Mouse (Mus musculus): ENCODE results near the gene Ttc7. TPM values are rescaled to one million over a fixed set of nuclear protein-coding genes. Genes with fewer than 3 reads are reported as not detected.

The Ttc7 gene
- polyA plus RNA-seq, 1 experiment from 2014 or later = 3.6 TPM

DNA sequence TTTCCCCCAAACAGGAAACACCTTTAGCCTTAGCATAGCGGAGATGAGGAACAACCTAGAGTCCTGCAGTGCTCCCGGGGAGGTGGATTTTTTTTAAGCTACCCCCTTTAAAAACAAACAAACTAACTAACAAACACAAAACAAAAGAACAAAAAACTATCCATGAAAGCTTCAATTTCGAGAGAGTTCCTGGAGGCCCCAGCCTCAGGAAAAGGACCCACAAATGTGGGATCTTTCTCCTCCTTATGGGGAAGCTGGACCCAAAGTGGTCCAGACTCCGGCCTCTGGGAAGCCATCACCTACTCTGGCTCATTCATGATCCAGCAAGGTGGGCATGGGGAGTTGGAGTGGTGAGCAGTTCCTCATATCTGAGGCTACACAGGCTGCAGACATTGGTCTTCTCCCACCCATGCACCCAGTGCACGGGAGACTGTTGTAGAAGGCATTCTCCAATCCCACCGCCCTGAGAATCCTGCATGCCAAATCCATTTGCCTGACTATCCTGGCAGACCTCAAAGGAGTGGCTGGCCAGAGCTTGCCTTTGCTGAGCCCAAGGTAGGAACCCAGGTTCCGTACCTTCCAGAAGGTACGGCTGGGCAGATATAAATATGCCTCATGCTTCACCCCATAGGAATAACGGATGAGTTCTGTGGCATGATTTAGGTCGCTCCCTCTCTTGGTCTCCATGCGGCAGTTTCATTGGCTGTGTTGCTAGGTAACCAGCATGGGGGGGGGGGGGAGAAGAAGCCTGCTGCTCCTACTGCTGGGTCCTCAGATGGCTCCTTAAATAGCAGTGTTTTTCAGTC, 48.9 kb downstream of the Ttc7 start:
- H3K27me3 ChIP-seq (ENCODE audit: insufficient read depth, low read length) = no peaks in the 10 kb centered on the region; the same call in 1 of the 2 replicates
- no peak for TF ChIP-seq CTCF (IDR thresholded peaks at IDR 0.05; ENCODE audit: low read depth)
- WGBS = 34% methylated on average over 11 of the region's 11 CpGs
- H3K27ac ChIP-seq (ENCODE audit: low read depth) = no peak overlapping the region
- H3K4me3 ChIP-seq (ENCODE audit: low read depth, low read length) = no peak overlapping the region
- ATAC-seq (ENCODE audit: insufficient read depth) (no peak), DNase-seq (no peak)
- peak overlapping the region; percentile 43 for H3K4me2 ChIP-seq
- H3K36me3 ChIP-seq (ENCODE audit: insufficient read depth) = no peaks in the 10 kb centered on the region
- no peaks in the 10 kb centered on the region for H3K9me3 ChIP-seq (ENCODE audit: low read depth, low read length)
- peaks cover 8% of the 10 kb centered on the region for H3K4me1 ChIP-seq (ENCODE audit: insufficient read depth)
- no peak overlapping the region for H3K9ac ChIP-seq

DNA sequence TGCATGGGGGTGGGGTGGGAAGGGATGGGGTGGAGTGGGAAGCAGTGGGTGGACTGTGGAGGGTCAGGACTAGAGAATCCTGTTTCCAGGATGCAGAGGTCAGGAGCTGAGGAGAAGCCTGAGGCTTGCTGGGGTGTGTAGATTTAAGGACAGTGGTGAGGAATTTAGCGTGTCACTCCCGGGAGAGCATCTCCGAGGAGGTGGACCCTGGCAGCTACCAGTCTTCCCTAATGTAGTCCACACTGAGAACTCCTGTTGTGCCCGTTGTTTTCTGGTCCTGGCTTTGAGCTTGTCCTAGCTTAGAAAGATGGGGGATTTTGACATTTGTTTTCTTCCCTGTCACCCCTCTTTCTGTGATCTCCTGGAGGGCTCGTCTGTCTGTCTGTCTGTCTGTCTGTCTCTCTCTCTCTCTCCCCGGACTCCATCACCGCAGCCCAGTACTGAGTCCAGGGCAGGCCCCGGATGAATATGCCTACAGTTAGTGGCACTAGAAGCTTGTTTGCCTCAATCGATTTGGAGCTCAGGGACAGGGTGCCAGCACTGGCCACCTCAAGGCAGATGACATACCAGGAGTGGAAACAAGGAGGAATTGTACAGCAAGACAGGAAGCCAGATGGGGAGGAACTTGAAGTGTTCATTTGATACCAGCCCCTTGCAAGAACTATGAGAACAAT, 49.6 kb downstream of the Ttc7 start:
- no peak for ATAC-seq (ENCODE audit: insufficient read depth)
- TF ChIP-seq CTCF (IDR thresholded peaks at IDR 0.05; ENCODE audit: low read depth) = no peak
- Histone ChIP-seq H3K4me1 (ENCODE audit: insufficient read depth) (peaks cover 8% of the 10 kb centered on the region), H3K4me3 (ENCODE audit: low read depth, low read length) (no peak overlapping the region), H3K9ac (no peak overlapping the region), H3K27me3 (ENCODE audit: insufficient read depth, low read length) (no peaks in the 10 kb centered on the region; the same call in 1 of the 2 replicates), H3K9me3 (ENCODE audit: low read depth, low read length) (no peaks in the 10 kb centered on the region), H3K27ac (ENCODE audit: low read depth) (no peak overlapping the region), H3K4me2 (no peak overlapping the region), H3K36me3 (ENCODE audit: insufficient read depth) (no peaks in the 10 kb centered on the region)
- WGBS = 51% methylated on average over 9 of the region's 9 CpGs
- no peak for DNase-seq

DNA sequence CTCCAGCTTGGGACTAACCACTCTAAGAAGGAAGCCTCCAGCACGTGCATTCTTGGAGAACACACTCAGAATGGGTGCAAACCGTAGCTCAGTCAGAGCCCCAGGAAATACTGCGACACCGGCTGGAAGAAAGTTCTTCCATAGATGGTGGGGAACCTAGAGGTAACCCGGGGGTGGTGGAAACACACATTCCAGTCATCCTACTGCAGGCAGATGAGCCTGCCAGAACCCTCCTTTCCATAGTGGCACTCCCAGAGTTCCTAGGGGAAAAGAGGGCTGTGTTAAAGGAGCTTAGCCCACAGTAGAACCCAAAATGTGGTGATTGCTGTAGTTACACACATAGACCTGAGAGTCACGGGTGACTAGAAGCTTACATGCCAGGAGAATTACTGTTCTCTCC, 50.2 kb downstream of the Ttc7 start:
- DNase-seq (no peak), ATAC-seq (ENCODE audit: insufficient read depth) (no peak)
- peaks cover 8% of the 10 kb centered on the region for H3K4me1 ChIP-seq (ENCODE audit: insufficient read depth)
- WGBS = 80% methylated on average over 6 of the region's 6 CpGs
- H3K27ac ChIP-seq (ENCODE audit: low read depth) = no peak overlapping the region
- H3K9me3 ChIP-seq (ENCODE audit: low read depth, low read length) = no peaks in the 10 kb centered on the region
- H3K9ac ChIP-seq = no peak overlapping the region
- TF ChIP-seq CTCF (IDR thresholded peaks at IDR 0.05; ENCODE audit: low read depth) = no peak
- H3K4me3 ChIP-seq (ENCODE audit: low read depth, low read length) = no peak overlapping the region
- H3K27me3 ChIP-seq (ENCODE audit: insufficient read depth, low read length) = no peaks in the 10 kb centered on the region; the same call in 1 of the 2 replicates
- no peak overlapping the region for H3K4me2 ChIP-seq
- H3K36me3 ChIP-seq (ENCODE audit: insufficient read depth) = no peaks in the 10 kb centered on the region

DNA sequence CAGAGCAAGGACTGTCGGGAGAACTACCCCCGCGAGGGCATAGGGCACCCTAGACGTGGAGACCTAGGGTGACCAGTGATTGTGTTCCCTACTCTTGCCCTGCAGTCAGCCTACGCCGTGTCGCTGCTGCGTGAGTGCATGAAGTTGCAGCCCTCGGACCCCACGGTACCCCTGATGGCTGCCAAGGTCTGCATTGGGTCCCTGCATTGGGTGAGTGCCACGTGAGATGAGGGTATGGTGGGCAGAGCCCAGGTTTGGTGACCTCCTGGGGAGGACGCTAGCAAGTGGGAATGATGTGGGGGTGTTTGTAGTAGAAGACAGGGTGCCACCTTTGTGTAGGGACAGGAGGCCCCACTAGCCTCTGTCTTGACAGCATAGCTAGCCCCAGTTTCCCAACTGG, 51.5 kb downstream of the Ttc7 start:
- ATAC-seq (ENCODE audit: insufficient read depth) = no peak
- no peaks in the 10 kb centered on the region for H3K36me3 ChIP-seq (ENCODE audit: insufficient read depth)
- no peak for TF ChIP-seq CTCF (IDR thresholded peaks at IDR 0.05; ENCODE audit: low read depth)
- 94% methylated on average over 12 of the region's 12 CpGs for WGBS
- DNase-seq = no peak
- no peak overlapping the region for H3K27ac ChIP-seq (ENCODE audit: low read depth)
- H3K4me1 ChIP-seq (ENCODE audit: insufficient read depth) = peaks cover 8% of the 10 kb centered on the region
- no peaks in the 10 kb centered on the region; the same call in 1 of the 2 replicates for H3K27me3 ChIP-seq (ENCODE audit: insufficient read depth, low read length)
- H3K4me3 ChIP-seq (ENCODE audit: low read depth, low read length) = no peak overlapping the region
- no peak overlapping the region for H3K4me2 ChIP-seq
- H3K9me3 ChIP-seq (ENCODE audit: low read depth, low read length) = no peaks in the 10 kb centered on the region
- H3K9ac ChIP-seq = no peak overlapping the region

- Histone ChIP-seq H3K9me3 (ENCODE audit: low read depth, low read length) (no peaks in the 10 kb centered on the region), H3K4me2 (no peak overlapping the region), H3K27ac (ENCODE audit: low read depth) (no peak overlapping the region), H3K4me1 (ENCODE audit: insufficient read depth) (peaks cover 8% of the 10 kb centered on the region), H3K27me3 (ENCODE audit: insufficient read depth, low read length) (no peaks in the 10 kb centered on the region; the same call in 1 of the 2 replicates), H3K9ac (no peak overlapping the region), H3K36me3 (ENCODE audit: insufficient read depth) (no peaks in the 10 kb centered on the region), H3K4me3 (ENCODE audit: low read depth, low read length) (no peak overlapping the region)
- ATAC-seq (ENCODE audit: insufficient read depth) (no peak), DNase-seq (no peak)
- 84% methylated on average over 14 of the region's 14 CpGs for WGBS
- no peak for TF ChIP-seq CTCF (IDR thresholded peaks at IDR 0.05; ENCODE audit: low read depth)
These were observed 52.5 kb downstream of the Ttc7 start for GRCm38 (mm10) chr17:87335152-87335551.

DNA sequence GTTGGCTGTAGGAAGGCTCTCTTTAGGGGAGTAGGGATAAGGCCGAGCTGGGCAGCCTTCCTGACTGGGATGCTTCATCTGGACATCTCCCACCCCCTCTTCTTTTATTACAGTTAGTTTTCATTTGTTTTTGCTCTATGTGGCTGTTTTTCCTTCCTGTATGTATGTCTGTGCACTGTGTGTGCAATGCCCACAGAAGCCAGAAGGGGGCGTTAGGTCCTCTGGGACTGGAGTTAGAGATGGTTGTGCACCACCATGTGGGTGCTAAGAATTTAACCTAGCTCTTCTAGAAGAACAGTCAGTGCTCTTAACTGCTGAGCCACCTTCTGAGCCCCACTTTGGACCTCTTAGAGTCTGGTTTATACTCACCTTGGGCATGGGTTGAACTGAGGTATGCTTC, 53.0 kb downstream of the Ttc7 start:
- DNase-seq (no peak), ATAC-seq (ENCODE audit: insufficient read depth) (no peak)
- no peaks in the 10 kb centered on the region for H3K9me3 ChIP-seq (ENCODE audit: low read depth, low read length)

GRCm38 (mm10) chr17:87336910-87337309, 54.2 kb downstream of the Ttc7 start:
- WGBS = 84% methylated on average over 12 of the region's 12 CpGs
- DNase-seq (no peak), ATAC-seq (ENCODE audit: insufficient read depth) (no peak)
- H3K4me1 ChIP-seq (ENCODE audit: insufficient read depth) = no peaks in the 10 kb centered on the region
- H3K9ac ChIP-seq = no peak overlapping the region
- H3K4me2 ChIP-seq = no peak overlapping the region
- H3K4me3 ChIP-seq (ENCODE audit: low read depth, low read length) = no peak overlapping the region
- TF ChIP-seq CTCF (IDR thresholded peaks at IDR 0.05; ENCODE audit: low read depth) = no peak
- H3K9me3 ChIP-seq (ENCODE audit: low read depth, low read length) = no peaks in the 10 kb centered on the region
- H3K27ac ChIP-seq (ENCODE audit: low read depth) = no peak overlapping the region
- no peaks in the 10 kb centered on the region for H3K36me3 ChIP-seq (ENCODE audit: insufficient read depth)
- H3K27me3 ChIP-seq (ENCODE audit: insufficient read depth, low read length) = no peaks in the 10 kb centered on the region

More for the DNA sequence above, 53.0 kb downstream of the Ttc7 start:
- TF ChIP-seq CTCF (IDR thresholded peaks at IDR 0.05; ENCODE audit: low read depth) = 0 out of 2 replicates have a peak, but pooled peaks have one; percentile 19
- WGBS = 74% methylated on average over 2 of the region's 2 CpGs
- no peak overlapping the region for H3K9ac ChIP-seq
- no peak overlapping the region for H3K4me3 ChIP-seq (ENCODE audit: low read depth, low read length)
- H3K4me1 ChIP-seq (ENCODE audit: insufficient read depth) = peaks cover 7% of the 10 kb centered on the region
- no peak overlapping the region for H3K4me2 ChIP-seq
- H3K36me3 ChIP-seq (ENCODE audit: insufficient read depth) = no peaks in the 10 kb centered on the region
- no peak overlapping the region for H3K27ac ChIP-seq (ENCODE audit: low read depth)
- no peaks in the 10 kb centered on the region for H3K27me3 ChIP-seq (ENCODE audit: insufficient read depth, low read length)

Data from lung, embryonic 14.5 days (tissue).